Mouse (Mus musculus): Measurements from ENCODE around the gene Ccdc106.
"Not testable (repeated sequence)": the region's sequence is repeated elsewhere in the genome, so short reads cannot be mapped to it uniquely, and the experiment has no call there.

The Ccdc106 gene

DNA sequence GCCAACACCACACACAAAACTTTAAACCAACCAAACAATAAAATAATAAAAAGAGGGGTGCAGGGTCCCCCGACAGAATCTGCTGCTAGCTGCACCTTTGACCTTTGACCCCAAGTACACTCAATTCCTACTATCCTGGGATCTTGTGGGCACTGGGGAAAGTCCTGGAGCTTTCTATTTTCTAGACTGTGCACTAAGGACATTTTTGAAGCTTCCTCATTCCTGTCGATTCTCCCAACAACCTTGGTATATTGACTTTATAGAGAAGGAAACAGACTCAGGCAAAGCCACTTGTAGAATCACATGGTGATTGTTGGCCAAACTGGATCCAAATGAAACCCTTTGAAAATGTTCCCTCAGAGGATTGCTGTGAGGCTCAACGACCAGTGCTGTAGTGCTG lies 4.3 kb upstream of the Ccdc106 start:
- no peak for DNase-seq

DNA sequence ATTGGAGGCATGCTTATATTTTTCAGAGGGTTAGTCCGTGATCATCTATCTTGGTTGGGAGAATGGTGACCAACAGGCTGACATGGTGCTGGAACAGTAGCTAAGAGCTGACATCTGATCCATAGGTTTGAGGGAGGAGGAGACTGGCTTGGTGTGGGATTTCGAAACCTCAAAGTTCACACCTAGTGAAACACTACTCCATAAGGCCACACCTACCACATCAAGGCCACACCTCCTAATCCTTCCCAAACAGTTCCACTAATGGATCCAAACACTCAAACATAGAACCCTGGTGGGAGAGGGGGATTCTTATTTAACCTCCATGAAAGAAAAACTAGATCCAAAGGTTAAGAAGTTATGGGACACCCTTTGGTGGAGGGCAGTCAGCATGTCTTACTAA lies 3.4 kb upstream of the Ccdc106 start:
- DNase-seq: no peak

DNA sequence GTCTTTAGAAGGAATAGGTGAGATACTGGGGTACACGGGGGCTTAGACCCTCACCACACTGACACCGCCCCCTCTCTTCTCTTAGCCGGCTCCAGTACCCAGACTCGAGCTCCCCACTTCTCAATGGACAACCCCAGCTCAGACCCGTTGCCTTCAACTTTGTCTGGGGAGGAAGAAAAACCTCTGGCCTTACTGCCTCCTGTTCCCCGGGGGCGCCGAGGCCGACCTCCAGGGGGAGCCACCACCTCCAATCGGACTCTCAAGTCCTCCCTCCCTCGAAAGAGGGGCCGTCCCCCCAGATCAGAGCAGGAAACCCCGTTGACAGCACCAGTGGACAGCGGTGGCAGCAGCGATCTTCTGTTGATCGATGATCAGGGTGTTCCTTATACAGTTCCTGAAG lies 3.0 kb upstream of the Ccdc106 start:
- DNase-seq: peak in 1 of 2 experiments; percentile 51

DNA sequence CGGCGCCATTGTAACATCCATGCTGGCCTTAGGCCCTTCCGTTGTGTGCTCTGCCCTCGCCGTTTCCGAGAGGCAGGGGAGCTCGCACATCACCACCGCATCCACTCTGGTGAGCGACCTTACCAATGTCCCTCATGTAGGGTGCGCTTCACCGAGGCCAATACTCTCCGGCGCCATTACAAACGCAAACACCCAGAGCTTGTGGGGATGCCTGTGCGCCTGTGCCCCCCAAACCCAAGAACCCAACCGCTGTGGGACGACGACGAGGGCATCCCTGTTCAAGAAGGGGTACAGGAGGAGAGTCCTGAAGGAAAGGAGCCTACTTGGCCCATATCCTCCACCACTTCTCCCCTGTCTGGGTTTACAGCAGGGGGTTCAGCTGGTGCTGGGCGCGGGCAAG lies 2.4 kb upstream of the Ccdc106 start:
- no peak for DNase-seq

GRCm38 (mm10) chr7:5019576-5019975 lies 777 bp upstream of the Ccdc106 start:
- DNase-seq: not testable (repeated sequence)

DNA sequence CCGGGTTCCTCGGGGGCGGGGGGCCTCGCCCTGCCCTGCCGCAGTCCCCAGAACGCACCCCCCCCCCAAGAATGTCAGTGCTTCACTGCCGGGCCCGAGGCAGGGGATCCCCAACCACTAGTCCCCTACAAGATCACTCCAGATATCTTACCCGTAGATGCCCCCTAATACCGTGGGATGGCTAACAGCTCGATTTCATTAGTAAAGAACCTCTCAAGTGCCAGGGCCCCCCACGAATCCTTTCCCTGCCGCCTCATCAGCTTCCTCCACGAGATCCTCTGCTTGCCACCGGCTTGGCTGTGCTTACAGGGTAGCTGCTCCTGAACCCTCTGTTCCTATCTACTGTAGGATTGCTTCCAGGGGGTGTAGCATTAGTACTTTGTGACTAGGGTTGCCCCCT lies 332 bp downstream of the Ccdc106 start:
- DNase-seq: peak in 1 of 2 experiments; percentile 47

- no peak for DNase-seq
Measured at GRCm38 (mm10) chr7:5021197-5021596, 844 bp downstream of the Ccdc106 start.

GRCm38 (mm10) chr7:5029543-5029942 lies 9.2 kb downstream of the Ccdc106 start:
- no peak for DNase-seq

GRCm38 (mm10) chr7:5029946-5030345 lies 9.6 kb downstream of the Ccdc106 start:
- DNase-seq: no peak

GRCm38 (mm10) chr7:5030554-5031275 lies 10.4 kb downstream of the Ccdc106 start:
- DNase-seq: no peak

- DNase-seq: no peak
Measured at GRCm38 (mm10) chr7:5031496-5031895, 11.1 kb downstream of the Ccdc106 start.

DNA sequence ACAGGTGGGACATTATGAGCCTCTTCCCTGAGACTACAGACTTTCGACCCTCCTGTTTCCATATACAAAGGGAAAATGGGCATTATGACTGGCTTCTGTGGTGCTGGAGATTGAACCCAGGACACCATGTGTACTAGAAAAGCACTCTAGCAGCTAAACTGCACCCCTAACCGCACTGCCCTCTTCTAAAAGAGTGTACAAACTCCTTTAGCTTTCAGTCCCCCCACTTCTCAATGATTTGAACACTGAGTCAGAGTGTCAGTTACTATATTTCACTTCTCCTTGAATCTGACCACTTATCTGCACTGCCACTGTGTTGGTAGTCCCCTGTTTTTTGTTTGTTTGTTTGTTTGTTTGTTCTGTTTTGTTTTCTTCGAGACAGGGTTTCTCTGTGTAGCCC lies 13.5 kb downstream of the Ccdc106 start, which contains the start of gene 4632433K11Rik:
Gene 4632433K11Rik (plus strand): TSS at position 301 of the 400 bp plus-strand sequence.
- no peak for DNase-seq

GRCm38 (mm10) chr7:5035628-5036027 lies 15.3 kb downstream of the Ccdc106 start:
- DNase-seq: no peak

- no peak for DNase-seq
Measured at GRCm38 (mm10) chr7:5036136-5036535, 15.8 kb downstream of the Ccdc106 start.

DNA sequence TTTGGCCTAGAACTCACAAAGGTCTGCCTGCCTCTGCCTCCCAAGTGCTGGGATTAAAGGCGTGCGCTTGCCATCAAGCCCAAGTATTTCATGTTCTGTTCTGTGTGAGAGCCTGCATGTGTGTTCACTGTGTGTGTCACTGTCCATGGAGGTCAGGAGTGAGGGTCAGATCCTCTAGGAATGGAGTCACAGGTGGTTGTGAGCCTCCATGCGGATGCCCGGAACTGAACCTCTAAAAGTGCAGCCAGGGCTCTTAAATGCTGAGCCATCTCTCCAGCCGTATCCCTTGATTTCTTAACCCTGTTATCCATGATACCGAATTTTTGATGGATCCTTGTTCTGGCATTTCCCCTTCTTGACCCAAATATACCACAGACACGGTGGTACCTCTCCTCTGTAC lies 16.7 kb downstream of the Ccdc106 start:
- no peak for DNase-seq

GRCm38 (mm10) chr7:5037467-5037866 lies 17.1 kb downstream of the Ccdc106 start:
- no peak for DNase-seq

DNA sequence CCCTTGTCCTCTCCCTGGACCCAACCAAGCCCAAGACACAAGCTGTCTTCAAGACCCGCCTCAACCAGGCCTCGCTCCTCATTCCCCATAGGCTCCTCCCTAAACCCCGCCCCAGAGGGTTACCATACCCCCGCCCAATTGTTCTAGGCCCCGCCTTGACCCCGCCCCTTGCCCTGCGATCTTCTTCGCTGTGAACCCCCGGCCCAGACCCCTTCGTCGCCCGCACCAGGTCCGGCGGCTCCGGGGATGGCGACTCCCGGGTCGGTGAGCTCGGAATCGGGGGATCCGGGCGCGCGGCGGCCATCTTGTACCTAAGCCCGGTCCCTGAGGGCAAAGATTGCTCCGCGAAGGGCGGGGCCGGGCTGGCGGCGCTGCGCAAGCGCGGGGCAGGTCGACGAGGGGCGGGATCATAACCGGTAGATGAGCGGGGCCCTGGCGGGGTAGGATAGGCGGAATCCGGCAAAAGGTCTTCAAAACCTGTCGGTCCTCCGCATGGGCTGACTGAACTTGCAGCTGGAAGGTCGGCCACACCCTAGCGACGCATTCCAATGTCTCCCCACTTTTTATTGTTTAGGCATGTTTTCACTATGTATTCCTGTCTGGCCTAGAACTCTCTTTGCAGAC lies 17.9 kb downstream of the Ccdc106 start, which contains the start of gene Zfp784:
Gene Zfp784 (minus strand): TSS at position 338 of the 624 bp plus-strand sequence.
- DNase-seq: peak; percentile 94 to 95

- DNase-seq: no peak
Measured at GRCm38 (mm10) chr7:5038940-5039339, 18.6 kb downstream of the Ccdc106 start.

DNA sequence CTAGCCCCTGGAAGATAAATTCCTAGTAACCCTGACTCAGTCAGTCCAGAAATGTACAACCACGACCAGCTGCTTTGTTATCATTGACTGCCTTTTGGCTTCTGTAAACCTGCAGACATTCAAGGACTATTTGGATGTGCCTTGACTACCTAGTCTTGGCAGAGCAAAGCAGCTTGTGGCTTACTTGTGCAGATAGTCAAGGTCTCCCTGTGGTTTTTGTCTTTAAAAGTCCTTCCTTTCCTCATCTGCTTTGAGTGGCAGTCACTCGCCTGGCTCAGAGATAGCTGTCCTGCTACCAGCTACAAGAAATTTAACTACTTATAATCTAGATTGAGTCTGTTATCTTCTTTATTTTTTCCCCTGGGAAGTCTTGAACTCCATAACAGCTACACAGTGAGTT lies 24.6 kb downstream of the Ccdc106 start:
- no peak for DNase-seq

DNA sequence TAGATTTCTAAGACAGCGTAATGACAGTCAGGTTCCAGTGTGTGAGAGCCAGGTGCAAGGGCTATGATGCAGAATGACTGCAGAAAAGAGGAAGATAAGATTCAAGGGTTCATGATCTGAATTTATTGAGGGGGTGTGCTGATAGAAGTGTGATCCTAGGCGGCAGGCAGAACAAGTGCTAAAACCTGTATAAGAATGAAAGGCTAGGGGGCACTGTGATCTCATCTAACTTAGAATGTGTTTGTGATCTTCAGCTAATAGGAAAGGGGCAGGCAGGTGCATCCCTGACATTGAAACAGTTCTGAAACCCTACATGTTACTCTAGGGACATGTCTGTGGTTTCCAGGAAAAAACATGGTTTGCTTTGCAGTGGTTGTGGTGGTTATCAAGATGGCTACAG lies 25.8 kb downstream of the Ccdc106 start:
- no peak for DNase-seq

- peak in 1 of 2 experiments; percentile 50 for DNase-seq
Measured at GRCm38 (mm10) chr7:5047313-5047712, 27.0 kb downstream of the Ccdc106 start.

- peak; percentile 77 to 90 for DNase-seq
Measured at GRCm38 (mm10) chr7:5051193-5052192, 31.1 kb downstream of the Ccdc106 start, which contains the start of gene Zfp580. TSS of gene Zfp580 (plus strand) at chr7:5051538.

DNA sequence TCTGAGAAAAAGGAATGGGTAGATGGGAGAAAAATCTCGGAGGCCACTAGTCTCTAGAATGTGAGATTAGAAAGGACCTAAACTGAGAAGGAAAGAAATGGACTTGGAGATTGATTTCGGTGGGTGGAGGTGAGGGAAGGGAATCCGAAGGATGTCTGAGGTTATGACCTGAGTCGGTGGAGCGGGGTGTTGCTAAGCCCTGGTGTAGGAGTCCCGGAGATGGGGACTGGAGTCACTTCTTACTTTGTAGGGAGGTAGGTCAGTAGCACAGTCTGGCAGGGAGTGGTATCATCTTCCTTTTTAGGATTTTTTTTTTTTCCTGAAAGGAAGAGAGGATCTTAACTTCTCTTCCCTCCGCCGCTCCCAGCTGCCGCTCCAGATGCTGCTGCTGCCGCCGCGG lies 32.1 kb downstream of the Ccdc106 start:
- DNase-seq: peak in 1 of 2 experiments; percentile 35

Data from cerebellum, adult 18-20 months (tissue).